Mouse (Mus musculus): ENCODE measurements around the gene Dscam. TPM values are rescaled to one million over a fixed set of nuclear protein-coding genes. Genes with fewer than 3 reads are reported as not detected.

Dscam gene
- polyA plus RNA-seq, 1 experiment from 2014 or later, result not detected

- H3K27me3 ChIP-seq (ENCODE audit: control insufficient read depth, insufficient read depth, low read length), result no peaks in the 10 kb centered on the region
- H3K4me3 ChIP-seq (ENCODE audit: control insufficient read depth in 1 of 2, insufficient read depth in 1 of 2, low read depth in 1 of 2, low read length in 2 of 2), result no peak overlapping the region
- 26% methylated on average over 2 of the region's 2 CpGs for WGBS
- no peaks in the 10 kb centered on the region for H3K4me1 ChIP-seq (ENCODE audit: control insufficient read depth in 2 of 2, insufficient read depth in 2 of 2, low read length in 2 of 2)
- no peak overlapping the region for H3K4me2 ChIP-seq (ENCODE audit: low read length)
- ATAC-seq (ENCODE audit: insufficient number of reproducible peaks, insufficient read depth, low FRiP score, low read depth), result no peak
- H3K36me3 ChIP-seq (ENCODE audit: control insufficient read depth, insufficient read depth, low read length), result no peaks in the 10 kb centered on the region
- H3K27ac ChIP-seq (replicated peaks in 1 of 2; ENCODE audit: control insufficient read depth in 1 of 2, insufficient read depth in 1 of 2, low read depth in 2 of 2, low read length in 2 of 2), result no peak overlapping the region
- no peaks in the 10 kb centered on the region for H3K9me3 ChIP-seq (ENCODE audit: control insufficient read depth, low read length)
- no peak overlapping the region for H3K9ac ChIP-seq (ENCODE audit: low read length)
Measured at GRCm38 (mm10) chr16:96791307-96791706, 379.2 kb downstream of the Dscam start.

DNA sequence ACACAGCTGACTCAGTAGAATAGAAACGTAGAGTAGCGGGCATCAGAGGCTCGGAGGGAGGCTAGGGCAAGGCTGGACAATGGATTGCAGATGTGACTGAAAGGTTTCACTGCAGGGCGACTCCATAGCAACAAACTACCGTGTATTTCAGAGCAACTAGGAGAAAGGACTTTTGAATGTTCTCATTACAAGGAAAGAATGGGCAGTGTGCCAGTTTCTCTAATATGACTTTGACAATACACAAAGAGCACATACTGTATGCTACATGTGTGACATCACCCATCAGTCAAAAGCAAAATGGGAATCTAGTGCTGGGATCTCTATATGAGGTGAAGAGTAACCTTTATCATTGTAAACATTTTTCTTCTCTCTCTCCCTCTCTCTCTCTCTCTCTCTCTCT is 382.3 kb downstream of the Dscam start:
- H3K4me2 ChIP-seq (ENCODE audit: low read length), result no peak overlapping the region
- H3K4me1 ChIP-seq (ENCODE audit: control insufficient read depth in 2 of 2, insufficient read depth in 2 of 2, low read length in 2 of 2), result no peaks in the 10 kb centered on the region
- H3K9me3 ChIP-seq (ENCODE audit: control insufficient read depth, low read length), result no peaks in the 10 kb centered on the region
- no peak for ATAC-seq (ENCODE audit: insufficient number of reproducible peaks, insufficient read depth, low FRiP score, low read depth)
- H3K36me3 ChIP-seq (ENCODE audit: control insufficient read depth, insufficient read depth, low read length), result no peaks in the 10 kb centered on the region
- no peaks in the 10 kb centered on the region for H3K27me3 ChIP-seq (ENCODE audit: control insufficient read depth, insufficient read depth, low read length)
- no peak overlapping the region for H3K27ac ChIP-seq (replicated peaks in 1 of 2; ENCODE audit: control insufficient read depth in 1 of 2, insufficient read depth in 1 of 2, low read depth in 2 of 2, low read length in 2 of 2)
- H3K4me3 ChIP-seq (ENCODE audit: control insufficient read depth in 1 of 2, insufficient read depth in 1 of 2, low read depth in 1 of 2, low read length in 2 of 2), result no peak overlapping the region
- WGBS, result 74% methylated on average over 5 of the region's 5 CpGs
- H3K9ac ChIP-seq (ENCODE audit: low read length), result no peak overlapping the region

- ATAC-seq (ENCODE audit: insufficient number of reproducible peaks, insufficient read depth, low FRiP score, low read depth), result no peak
- Histone ChIP-seq H3K27me3 (ENCODE audit: control insufficient read depth, insufficient read depth, low read length) (no peaks in the 10 kb centered on the region), H3K4me1 (ENCODE audit: control insufficient read depth in 2 of 2, insufficient read depth in 2 of 2, low read length in 2 of 2) (no peaks in the 10 kb centered on the region), H3K9me3 (ENCODE audit: control insufficient read depth, low read length) (no peaks in the 10 kb centered on the region), H3K9ac (ENCODE audit: low read length) (no peak overlapping the region), H3K27ac (replicated peaks in 1 of 2; ENCODE audit: control insufficient read depth in 1 of 2, insufficient read depth in 1 of 2, low read depth in 2 of 2, low read length in 2 of 2) (no peak overlapping the region), H3K36me3 (ENCODE audit: control insufficient read depth, insufficient read depth, low read length) (no peaks in the 10 kb centered on the region), H3K4me2 (ENCODE audit: low read length) (no peak overlapping the region), H3K4me3 (ENCODE audit: control insufficient read depth in 1 of 2, insufficient read depth in 1 of 2, low read depth in 1 of 2, low read length in 2 of 2) (no peak overlapping the region)
- 56% methylated on average over 5 of the region's 5 CpGs for WGBS
Measured at GRCm38 (mm10) chr16:96779021-96779420, 391.5 kb downstream of the Dscam start.

GRCm38 (mm10) chr16:96774245-96774644 is 396.3 kb downstream of the Dscam start:
- H3K9me3 ChIP-seq (ENCODE audit: control insufficient read depth, low read length), result no peaks in the 10 kb centered on the region
- H3K4me1 ChIP-seq (ENCODE audit: control insufficient read depth in 2 of 2, insufficient read depth in 2 of 2, low read length in 2 of 2), result no peaks in the 10 kb centered on the region
- no peak overlapping the region for H3K4me2 ChIP-seq (ENCODE audit: low read length)
- WGBS, result 73% methylated on average over 1 of the region's 1 CpGs
- H3K4me3 ChIP-seq (ENCODE audit: control insufficient read depth in 1 of 2, insufficient read depth in 1 of 2, low read depth in 1 of 2, low read length in 2 of 2), result no peak overlapping the region
- no peak overlapping the region for H3K27ac ChIP-seq (replicated peaks in 1 of 2; ENCODE audit: control insufficient read depth in 1 of 2, insufficient read depth in 1 of 2, low read depth in 2 of 2, low read length in 2 of 2)
- no peak for ATAC-seq (ENCODE audit: insufficient number of reproducible peaks, insufficient read depth, low FRiP score, low read depth)
- H3K9ac ChIP-seq (ENCODE audit: low read length), result no peak overlapping the region
- H3K27me3 ChIP-seq (ENCODE audit: control insufficient read depth, insufficient read depth, low read length), result no peaks in the 10 kb centered on the region
- H3K36me3 ChIP-seq (ENCODE audit: control insufficient read depth, insufficient read depth, low read length), result no peaks in the 10 kb centered on the region

- no peak overlapping the region for H3K27ac ChIP-seq (replicated peaks in 1 of 2; ENCODE audit: control insufficient read depth in 1 of 2, insufficient read depth in 1 of 2, low read depth in 2 of 2, low read length in 2 of 2)
- no peak for ATAC-seq (ENCODE audit: insufficient number of reproducible peaks, insufficient read depth, low FRiP score, low read depth)
- 41% methylated on average over 3 of the region's 3 CpGs for WGBS
- no peak overlapping the region for H3K4me3 ChIP-seq (ENCODE audit: control insufficient read depth in 1 of 2, insufficient read depth in 1 of 2, low read depth in 1 of 2, low read length in 2 of 2)
- no peaks in the 10 kb centered on the region for H3K4me1 ChIP-seq (ENCODE audit: control insufficient read depth in 2 of 2, insufficient read depth in 2 of 2, low read length in 2 of 2)
- no peaks in the 10 kb centered on the region for H3K9me3 ChIP-seq (ENCODE audit: control insufficient read depth, low read length)
- no peaks in the 10 kb centered on the region for H3K36me3 ChIP-seq (ENCODE audit: control insufficient read depth, insufficient read depth, low read length)
- H3K4me2 ChIP-seq (ENCODE audit: low read length), result no peak overlapping the region
- no peaks in the 10 kb centered on the region for H3K27me3 ChIP-seq (ENCODE audit: control insufficient read depth, insufficient read depth, low read length)
- H3K9ac ChIP-seq (ENCODE audit: low read length), result no peak overlapping the region
Measured at GRCm38 (mm10) chr16:96767985-96768384, 402.6 kb downstream of the Dscam start.

GRCm38 (mm10) chr16:96767508-96767907 is 403.0 kb downstream of the Dscam start:
- Histone ChIP-seq H3K27me3 (ENCODE audit: control insufficient read depth, insufficient read depth, low read length) (no peaks in the 10 kb centered on the region), H3K4me3 (ENCODE audit: control insufficient read depth in 1 of 2, insufficient read depth in 1 of 2, low read depth in 1 of 2, low read length in 2 of 2) (no peak overlapping the region), H3K27ac (replicated peaks in 1 of 2; ENCODE audit: control insufficient read depth in 1 of 2, insufficient read depth in 1 of 2, low read depth in 2 of 2, low read length in 2 of 2) (no peak overlapping the region), H3K9ac (ENCODE audit: low read length) (no peak overlapping the region), H3K9me3 (ENCODE audit: control insufficient read depth, low read length) (no peaks in the 10 kb centered on the region), H3K36me3 (ENCODE audit: control insufficient read depth, insufficient read depth, low read length) (no peaks in the 10 kb centered on the region), H3K4me2 (ENCODE audit: low read length) (no peak overlapping the region), H3K4me1 (ENCODE audit: control insufficient read depth in 2 of 2, insufficient read depth in 2 of 2, low read length in 2 of 2) (no peaks in the 10 kb centered on the region)
- no peak for ATAC-seq (ENCODE audit: insufficient number of reproducible peaks, insufficient read depth, low FRiP score, low read depth)
- 37% methylated on average over 4 of the region's 4 CpGs for WGBS

DNA sequence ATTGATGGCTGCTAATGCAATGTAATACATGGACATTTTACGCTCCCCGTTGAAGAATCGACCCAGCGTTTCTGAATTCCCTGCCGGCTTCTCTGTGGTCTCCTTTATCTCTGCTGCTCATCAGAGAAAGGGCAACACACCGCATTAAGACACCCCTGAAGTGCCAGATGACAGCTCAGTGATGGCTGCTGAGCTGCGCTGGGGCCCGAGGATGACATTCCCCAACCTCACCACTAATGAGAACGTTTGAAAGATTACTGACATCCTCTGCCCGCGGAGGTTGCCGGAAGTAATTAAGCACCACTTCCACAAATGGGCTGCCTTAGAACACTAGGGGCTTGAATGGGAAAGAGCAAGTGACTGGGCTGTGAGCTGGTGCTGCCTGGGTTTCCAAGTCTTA is 409.3 kb downstream of the Dscam start:
- Histone ChIP-seq H3K4me1 (ENCODE audit: control insufficient read depth in 2 of 2, insufficient read depth in 2 of 2, low read length in 2 of 2) (peaks cover 0 to 5% of the 10 kb centered on the region in 2 experiments; a peak in 2 of 4 replicates), H3K9me3 (ENCODE audit: control insufficient read depth, low read length) (no peaks in the 10 kb centered on the region), H3K36me3 (ENCODE audit: control insufficient read depth, insufficient read depth, low read length) (no peaks in the 10 kb centered on the region), H3K27me3 (ENCODE audit: control insufficient read depth, insufficient read depth, low read length) (no peaks in the 10 kb centered on the region), H3K27ac (replicated peaks in 1 of 2; ENCODE audit: control insufficient read depth in 1 of 2, insufficient read depth in 1 of 2, low read depth in 2 of 2, low read length in 2 of 2) (no peak overlapping the region), H3K9ac (ENCODE audit: low read length) (no peak overlapping the region), H3K4me3 (ENCODE audit: control insufficient read depth in 1 of 2, insufficient read depth in 1 of 2, low read depth in 1 of 2, low read length in 2 of 2) (no peak overlapping the region), H3K4me2 (ENCODE audit: low read length) (peak overlapping the region; percentile 6; the same call in 1 of the 2 replicates)
- WGBS, result 17% methylated on average over 12 of the region's 12 CpGs
- no peak for ATAC-seq (ENCODE audit: insufficient number of reproducible peaks, insufficient read depth, low FRiP score, low read depth)

GRCm38 (mm10) chr16:96759081-96759603 is 411.4 kb downstream of the Dscam start:
- Histone ChIP-seq H3K36me3 (ENCODE audit: control insufficient read depth, insufficient read depth, low read length) (no peaks in the 10 kb centered on the region), H3K27me3 (ENCODE audit: control insufficient read depth, insufficient read depth, low read length) (no peaks in the 10 kb centered on the region), H3K27ac (replicated peaks in 1 of 2; ENCODE audit: control insufficient read depth in 1 of 2, insufficient read depth in 1 of 2, low read depth in 2 of 2, low read length in 2 of 2) (peak overlapping the region; percentile 37 to 47; a peak in 2 of 4 replicates), H3K4me2 (ENCODE audit: low read length) (no peak overlapping the region), H3K9me3 (ENCODE audit: control insufficient read depth, low read length) (no peaks in the 10 kb centered on the region), H3K4me1 (ENCODE audit: control insufficient read depth in 2 of 2, insufficient read depth in 2 of 2, low read length in 2 of 2) (peaks cover 0 to 5% of the 10 kb centered on the region in 2 experiments; a peak in 2 of 4 replicates), H3K9ac (ENCODE audit: low read length) (no peak overlapping the region), H3K4me3 (ENCODE audit: control insufficient read depth in 1 of 2, insufficient read depth in 1 of 2, low read depth in 1 of 2, low read length in 2 of 2) (no peak overlapping the region)
- 54% methylated on average over 5 of the region's 5 CpGs for WGBS
- peak; percentile 76; the same call in 1 of the 2 replicates for ATAC-seq (ENCODE audit: insufficient number of reproducible peaks, insufficient read depth, low FRiP score, low read depth)

Measured in heart, embryonic 14.5 days (tissue).